Mouse (Mus musculus): ENCODE measurements at regions not wholly inside any gene's neighbourhood (a gene's known extent, or its start where the extent isn't known, plus 50 kb on each side); places are given as distances from the start of the nearest gene placed in this dataset.
"Not testable (repeated sequence)": the region's sequence is repeated elsewhere in the genome, so short reads cannot be mapped to it uniquely, and the experiment has no call there.

GRCm38 (mm10) chr8:113466683-113467082 is 168.7 kb upstream of the Mon1b start:
- no peak for DNase-seq (ENCODE audit: low read depth, low spot score)

- no peak for DNase-seq (ENCODE audit: low read depth, low spot score)
Measured at GRCm38 (mm10) chr8:113489436-113490107, 145.8 kb upstream of the Mon1b start.

- no peak for DNase-seq (ENCODE audit: low read depth, low spot score)
Measured at GRCm38 (mm10) chr8:113490891-113491290, 144.5 kb upstream of the Mon1b start.

DNA sequence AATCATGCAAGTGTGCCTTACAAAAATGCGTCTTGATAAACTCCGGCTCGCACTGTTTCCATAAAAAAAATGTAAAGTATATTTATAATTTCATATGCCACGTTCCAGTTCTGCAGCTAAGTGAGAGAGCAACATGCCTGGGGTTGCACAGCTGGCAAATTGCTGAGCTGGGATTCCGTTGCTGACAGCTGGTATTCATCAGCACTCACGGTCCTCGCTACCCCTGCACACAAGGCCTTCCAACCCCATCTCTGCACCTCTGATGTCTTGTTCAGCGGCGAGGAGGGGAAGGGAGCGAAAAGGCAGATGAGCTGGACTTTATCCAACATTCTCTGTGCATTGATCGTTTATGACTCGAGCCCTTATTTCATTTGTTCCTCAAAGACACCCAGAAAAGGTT is 138.5 kb upstream of the Mon1b start:
- DNase-seq (ENCODE audit: low read depth, low spot score): peak; percentile 44

DNA sequence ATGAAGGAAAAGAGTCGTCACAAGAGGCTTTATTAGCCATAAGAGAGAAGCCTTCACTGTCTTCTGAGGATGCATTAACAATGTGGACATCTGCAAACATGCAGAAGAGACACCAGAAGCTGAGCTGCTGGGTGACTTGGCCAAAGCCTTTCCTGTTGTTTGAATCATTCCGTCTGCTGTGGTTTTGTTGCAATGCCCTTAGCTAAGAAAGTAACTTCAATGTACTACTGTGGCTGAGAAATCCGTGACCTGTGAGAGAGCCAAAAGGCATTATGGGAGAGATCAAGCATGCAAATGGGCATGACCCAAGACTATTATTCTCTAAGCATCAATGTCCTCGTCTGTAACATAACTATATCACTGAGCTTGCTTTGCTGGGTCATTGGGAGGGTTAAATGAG is 132.7 kb upstream of the Mon1b start:
- no peak for DNase-seq (ENCODE audit: low read depth, low spot score)

DNA sequence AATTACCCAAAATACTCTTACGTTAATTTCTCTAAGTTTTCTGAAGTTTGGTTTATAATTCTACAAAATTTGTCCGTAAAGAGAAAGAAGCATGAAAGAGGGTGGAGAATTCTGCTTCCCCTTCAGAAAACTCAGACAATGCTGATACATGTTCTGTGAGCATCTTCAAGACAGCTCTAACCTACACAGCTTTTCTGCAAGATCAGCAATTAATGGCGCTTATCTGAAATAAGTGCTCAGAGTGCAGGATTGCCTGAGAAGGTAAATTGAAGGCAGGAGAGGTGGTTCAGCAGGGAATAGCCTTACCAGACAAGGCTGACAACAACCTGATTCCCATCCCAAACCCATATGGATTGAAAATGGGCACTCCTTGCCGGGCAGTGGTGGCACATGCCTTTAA is 122.5 kb upstream of the Mon1b start:
- DNase-seq (ENCODE audit: low read depth, low spot score): no peak

DNA sequence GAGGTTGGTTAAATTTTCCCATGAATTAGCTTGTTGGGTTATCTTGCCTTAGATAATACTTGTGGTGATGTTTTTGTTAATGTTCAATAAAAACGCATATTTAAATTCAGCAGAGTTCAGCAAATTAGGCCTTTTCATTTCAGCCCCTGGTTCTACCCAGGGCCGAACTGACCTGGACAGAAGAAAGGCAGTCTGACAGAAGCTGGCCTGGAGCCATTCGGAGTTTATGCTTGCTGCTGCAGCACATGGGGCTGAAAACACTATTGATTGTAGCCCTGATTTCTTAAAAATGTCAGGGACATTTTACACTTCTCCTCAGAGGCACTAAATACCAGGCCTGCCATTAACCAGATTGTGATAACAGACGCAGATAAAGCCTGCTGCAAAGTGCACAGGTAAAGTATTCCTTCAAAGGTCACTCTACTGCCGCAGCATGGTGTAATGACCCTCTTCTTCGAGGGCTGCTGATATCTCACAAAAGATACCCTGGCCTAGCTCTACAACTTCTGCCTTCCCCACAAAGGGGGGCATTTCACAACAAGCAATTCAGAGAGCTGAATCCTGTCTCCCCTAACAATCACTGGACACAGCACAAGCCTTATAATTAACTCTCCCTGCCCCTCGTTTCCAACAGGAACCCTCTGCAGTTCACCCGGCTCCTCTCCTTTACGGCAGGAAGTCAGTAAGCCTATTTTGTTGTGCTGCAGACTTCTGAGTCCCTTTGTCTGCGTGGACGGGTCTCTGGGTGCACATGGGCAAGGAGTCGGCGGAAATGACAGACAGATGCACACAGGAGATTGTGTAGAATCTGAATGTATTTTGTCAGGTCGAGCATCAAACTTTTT is 121.3 kb upstream of the Mon1b start:
- no peak for DNase-seq (ENCODE audit: low read depth, low spot score)

DNA sequence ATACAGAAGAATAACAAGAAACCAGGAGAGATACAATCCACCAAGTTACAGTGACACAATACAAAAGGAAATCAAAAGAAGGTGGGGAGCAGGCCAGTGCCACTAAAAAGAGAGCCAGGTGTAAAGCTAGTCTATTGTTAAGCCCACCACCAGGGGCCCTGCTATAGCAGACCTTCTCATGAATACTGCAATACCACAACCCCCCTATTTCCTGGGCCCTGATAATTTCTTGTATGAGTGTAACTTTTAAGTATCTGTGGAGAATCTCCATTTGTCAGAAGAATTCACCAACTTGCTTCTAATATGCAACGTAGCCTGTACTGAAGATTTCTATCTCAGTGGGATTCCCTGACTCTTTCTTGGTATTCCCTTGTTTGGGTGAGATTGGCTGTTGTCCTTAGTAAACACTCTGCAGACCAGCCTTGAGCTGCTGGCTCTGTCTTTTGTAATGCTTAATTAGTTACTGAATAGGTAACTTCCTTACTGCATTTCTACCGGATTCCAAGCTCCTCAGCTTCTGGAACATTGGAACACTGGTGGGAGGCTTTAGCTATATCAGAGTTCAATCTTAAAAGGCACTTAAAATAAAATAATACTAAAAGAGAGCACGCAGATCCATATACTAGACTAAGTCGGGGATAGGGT is 120.5 kb upstream of the Mon1b start:
- not testable (repeated sequence) for DNase-seq (ENCODE audit: low read depth, low spot score)

GRCm38 (mm10) chr8:113516176-113516575 is 119.2 kb upstream of the Mon1b start:
- DNase-seq (ENCODE audit: low read depth, low spot score): no peak

DNA sequence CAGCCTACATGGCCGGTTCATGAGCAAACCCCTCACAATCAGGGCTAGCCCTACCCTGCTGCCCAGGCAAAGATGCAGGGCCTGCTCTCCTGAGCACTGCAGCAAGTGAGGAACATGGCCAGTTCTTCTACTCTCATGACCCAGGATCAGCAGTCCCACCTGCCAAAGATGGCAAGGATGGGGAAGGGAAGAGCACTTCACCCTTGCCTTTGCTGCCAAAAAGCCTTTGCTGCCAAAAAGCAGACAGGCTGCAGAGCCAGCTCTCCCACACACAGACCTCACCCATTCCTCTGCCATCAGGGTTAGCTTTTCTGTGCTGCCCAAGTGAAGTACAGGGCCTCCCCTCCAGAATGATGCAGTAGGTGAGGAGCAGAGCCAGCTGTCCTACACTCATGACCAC is 117.5 kb upstream of the Mon1b start:
- peak; percentile 49 for DNase-seq (ENCODE audit: low read depth, low spot score)

DNA sequence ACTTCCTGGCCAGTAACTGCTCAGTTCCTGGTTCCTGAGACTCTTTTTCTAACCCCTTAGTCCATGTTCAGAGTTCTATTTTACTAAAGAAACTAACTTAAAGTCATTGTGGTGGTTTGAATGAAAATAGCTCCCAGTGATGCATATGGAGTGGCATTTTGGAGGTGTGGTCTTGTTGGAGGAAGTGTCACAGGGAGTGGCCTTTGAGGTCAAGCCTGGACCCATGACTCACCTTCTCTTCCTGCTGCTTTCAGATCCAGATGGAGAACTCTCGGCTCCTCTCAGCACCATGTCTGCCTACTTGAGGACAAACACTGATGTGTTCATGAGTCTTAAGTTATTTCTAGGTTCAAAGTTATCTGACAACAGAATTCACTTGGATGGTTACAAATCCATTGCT is 111.8 kb upstream of the Mon1b start:
- no peak for DNase-seq (ENCODE audit: low read depth, low spot score)

- DNase-seq (ENCODE audit: low read depth, low spot score): no peak
Measured at GRCm38 (mm10) chr8:113531116-113531665, 104.2 kb upstream of the Mon1b start.

DNA sequence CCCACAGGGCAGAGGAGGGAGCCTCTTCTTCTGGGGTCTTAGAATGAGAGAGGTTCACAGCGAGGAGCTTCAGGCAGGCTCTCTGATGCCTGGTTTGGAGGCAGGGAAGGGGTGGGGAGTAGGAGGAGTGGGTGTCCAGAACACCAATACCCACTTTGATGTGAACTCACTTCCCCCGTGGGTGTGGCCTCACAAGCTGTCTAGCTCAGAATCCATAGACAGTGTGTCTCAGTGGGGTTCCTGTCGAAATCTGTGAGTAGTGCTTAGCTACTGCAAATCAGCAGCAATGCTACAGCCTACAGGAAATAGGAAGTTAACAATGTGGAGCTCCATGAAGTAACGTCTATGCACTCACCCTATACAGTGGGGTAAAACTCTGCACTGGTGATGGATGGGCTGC is 102.5 kb upstream of the Mon1b start:
- DNase-seq (ENCODE audit: low read depth, low spot score): no peak

DNA sequence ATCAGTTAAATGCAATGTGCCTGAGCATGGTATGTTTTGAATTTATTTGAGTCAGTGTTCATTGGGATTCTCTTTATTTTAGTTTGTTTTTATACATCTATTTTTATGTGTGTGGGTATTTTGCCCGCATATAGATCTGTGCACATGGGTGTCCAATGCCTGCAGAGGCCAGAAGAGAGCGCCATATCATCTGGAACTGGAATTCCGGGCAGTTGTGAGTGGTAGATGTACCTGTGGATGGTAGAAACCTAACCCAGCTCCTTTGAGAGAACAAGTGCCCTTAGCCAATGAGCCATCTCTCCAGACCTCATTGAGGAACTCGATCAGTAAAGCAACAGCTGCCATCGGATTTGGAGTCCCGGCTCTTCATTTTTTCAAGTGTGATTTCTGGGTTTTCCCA is 94.0 kb upstream of the Mon1b start:
- DNase-seq (ENCODE audit: low read depth, low spot score): no peak

DNA sequence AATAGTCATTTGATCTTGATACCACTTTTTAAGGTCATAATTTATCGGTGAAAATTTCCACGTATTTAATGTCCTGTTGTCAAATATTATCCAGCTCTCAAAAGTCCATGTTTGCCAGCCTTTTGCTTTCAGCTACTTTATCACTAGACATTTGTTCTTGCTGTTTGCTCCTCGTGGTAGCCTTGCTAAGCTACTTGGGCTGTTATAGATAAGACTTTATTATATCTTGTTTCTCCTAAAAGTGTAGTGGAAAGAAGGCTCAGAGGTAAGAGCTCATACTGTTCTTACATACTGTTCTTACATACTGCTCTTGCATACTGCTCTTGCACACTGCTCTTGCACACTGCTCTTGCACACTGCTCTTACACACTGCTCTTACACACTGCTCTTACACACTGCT is 93.3 kb upstream of the Mon1b start:
- DNase-seq (ENCODE audit: low read depth, low spot score): no peak

DNA sequence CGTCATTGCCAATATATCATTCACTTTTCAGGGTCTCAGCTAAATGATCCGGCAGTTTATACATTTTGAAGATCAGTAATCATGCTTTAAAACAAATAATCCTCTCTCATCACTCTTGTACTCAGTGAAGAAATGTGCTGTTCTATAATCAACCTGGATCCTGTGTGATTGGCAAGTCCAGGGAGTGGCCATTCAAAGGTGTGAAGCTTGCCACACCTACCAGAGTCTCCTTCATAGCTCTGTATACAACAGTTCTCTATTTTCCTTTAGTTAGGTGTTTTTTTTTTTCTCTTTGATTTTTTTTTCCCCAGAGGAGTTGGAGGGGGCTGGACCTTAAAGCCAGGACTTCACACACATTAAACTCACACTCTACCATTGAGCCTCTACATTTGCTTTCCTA is 92.7 kb upstream of the Mon1b start:
- no peak for DNase-seq (ENCODE audit: low read depth, low spot score)

DNA sequence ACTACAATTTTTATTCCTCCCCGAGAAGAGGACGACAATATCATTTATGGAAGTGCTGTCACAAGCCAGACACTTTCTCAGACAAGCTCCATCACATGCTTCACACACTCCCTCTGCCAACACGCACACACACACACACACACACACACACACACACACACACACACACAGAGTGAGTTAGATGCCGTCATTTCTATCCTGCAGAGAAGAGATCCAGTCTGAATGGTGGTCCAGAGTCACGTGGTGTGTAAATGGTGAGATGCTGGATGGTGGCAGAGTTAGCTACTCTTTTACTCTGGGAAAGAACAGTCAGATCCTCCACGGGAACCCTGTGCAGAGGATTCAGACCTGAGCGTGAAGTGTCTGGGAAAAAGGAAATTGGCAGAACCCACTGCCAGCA is 86.2 kb upstream of the Mon1b start:
- no peak for DNase-seq (ENCODE audit: low read depth, low spot score)

DNA sequence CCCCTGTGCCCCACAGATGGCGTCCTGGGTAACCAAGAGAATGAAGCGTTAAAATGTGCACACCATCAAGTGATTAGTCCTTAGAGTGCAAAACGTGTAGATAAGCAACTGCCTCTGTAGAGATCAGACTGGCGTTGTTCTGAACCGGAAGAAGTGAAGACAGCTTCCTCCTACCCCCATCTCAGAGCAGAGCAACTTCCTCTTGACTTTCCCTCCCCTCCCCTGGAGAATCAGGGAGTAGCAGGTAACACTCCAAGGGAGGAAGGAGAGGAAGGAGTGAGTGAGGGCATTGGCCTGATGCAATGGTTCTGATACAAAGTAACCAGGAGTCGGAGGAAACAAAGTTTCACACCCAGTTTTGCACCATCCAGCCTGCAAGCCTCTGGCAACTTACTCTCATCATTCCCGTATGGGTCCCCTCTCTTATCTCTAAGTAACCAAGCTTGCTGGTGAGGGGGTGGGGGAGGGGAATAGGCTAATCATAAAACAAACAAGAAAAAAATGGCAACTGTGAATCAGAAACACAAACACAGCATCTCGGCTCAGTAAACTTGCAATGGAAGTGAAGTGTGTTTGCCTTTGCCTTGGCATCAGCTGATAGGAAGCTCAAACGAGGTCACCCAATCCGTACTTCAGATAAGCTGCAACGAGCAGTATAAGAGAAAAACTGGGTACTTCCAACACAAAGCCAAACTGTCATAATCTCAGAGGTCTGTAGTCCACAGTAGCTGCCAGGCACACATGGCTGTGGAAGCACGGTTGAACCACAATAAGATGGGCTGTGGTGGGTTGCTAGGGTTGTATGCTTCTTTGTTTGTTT is 83.7 kb upstream of the Mon1b start:
- DNase-seq (ENCODE audit: low read depth, low spot score): no peak

- DNase-seq (ENCODE audit: low read depth, low spot score): peak; percentile 83
Measured at GRCm38 (mm10) chr8:113552826-113553225, 82.6 kb upstream of the Mon1b start.

- peak; percentile 47 for DNase-seq (ENCODE audit: low read depth, low spot score)
Measured at GRCm38 (mm10) chr8:113554700-113555455, 80.5 kb upstream of the Mon1b start.

GRCm38 (mm10) chr8:113556994-113557393 is 78.4 kb upstream of the Mon1b start:
- DNase-seq (ENCODE audit: low read depth, low spot score): no peak

All from brain, adult 2 months (tissue).